Mouse (Mus musculus) layer of hippocampus, postnatal 25 days (tissue): ENCODE measurements around the gene Tspan14. TPM values are rescaled to one million over a fixed set of nuclear protein-coding genes. Genes with fewer than 3 reads are reported as not detected.

Experiments used
- DNase-seq, 2 experiments: peaks; one replicate each; pipeline ENCODE4 v3.0.0; 2022; ENCODE audit warnings: mixed read lengths in 2 of 2, low spot score in 1 of 2; ENCODE audit errors: extremely low spot score in 1 of 2
- total RNA-seq, 2 experiments: library from RNA; stranded (reverse); gene quantifications; 2 replicates each; pipeline ENCODE4 v1.2.3; 2021

Tspan14 gene
- total RNA-seq, 2 experiments from 2014 or later, result 40.9 to 41.0 TPM

DNA sequence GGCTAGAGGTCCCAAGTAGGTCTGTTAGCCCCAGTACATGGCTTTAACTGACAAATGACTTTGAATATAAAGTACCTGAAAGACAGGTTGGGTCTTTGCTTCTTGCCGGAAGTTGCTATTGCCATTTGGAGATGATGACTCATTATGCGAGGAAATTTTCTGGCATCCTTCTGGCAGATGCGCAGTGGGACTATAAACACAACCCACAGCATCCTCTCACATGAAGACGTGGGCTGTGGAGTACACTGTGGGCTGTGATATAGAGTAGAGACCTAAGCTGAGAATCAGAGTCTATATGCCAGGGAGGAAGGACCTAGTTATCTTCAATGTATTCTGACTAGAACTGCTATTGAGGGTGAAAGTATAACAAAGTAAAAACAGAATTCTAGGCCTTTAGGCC lies 75.1 kb downstream of the Tspan14 start:
- no peak for DNase-seq

DNA sequence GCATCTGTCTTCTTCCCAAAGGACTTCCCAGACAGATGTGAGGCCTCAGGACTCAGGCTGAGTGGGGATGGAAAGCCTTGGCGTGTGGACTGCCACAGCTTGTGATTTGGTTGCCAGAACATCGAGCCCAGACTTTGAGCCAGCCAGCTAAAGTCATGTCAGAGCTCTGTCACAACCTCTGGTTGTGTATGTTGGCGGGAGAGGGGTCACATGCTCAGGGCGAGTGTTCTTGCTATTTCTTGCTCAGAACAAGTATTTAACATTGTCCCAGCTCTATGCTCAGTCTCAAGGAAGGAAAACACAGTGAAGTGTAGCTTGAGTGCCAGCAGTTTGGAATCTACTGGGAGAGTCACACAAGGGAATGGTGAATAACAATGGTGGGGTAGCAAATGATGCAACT lies 76.9 kb downstream of the Tspan14 start:
- DNase-seq, result no peak

GRCm38 (mm10) chr14:40889181-40889580 lies 77.4 kb downstream of the Tspan14 start:
- no peak for DNase-seq

- DNase-seq, result no peak
Measured at GRCm38 (mm10) chr14:40886428-40887202, 80.0 kb downstream of the Tspan14 start.

DNA sequence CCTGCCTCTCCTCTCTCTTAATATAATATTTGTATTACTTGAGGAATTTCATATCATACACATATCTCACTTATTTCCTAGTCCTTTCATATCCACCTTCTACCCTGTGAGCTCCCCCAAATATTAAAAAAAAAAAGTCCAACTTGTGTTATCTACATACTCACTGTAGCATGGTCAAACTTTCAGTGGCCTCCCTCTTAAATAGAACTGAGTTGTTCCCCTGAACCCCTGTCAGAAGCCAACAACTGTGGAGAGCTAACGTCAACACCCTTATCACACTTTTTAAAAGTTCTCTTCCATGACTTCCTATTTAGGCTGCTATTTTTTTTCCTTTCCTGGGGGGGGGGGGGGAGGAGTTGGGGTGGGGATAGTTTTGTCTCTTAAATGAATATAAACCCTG lies 80.9 kb downstream of the Tspan14 start:
- DNase-seq, result no peak

DNA sequence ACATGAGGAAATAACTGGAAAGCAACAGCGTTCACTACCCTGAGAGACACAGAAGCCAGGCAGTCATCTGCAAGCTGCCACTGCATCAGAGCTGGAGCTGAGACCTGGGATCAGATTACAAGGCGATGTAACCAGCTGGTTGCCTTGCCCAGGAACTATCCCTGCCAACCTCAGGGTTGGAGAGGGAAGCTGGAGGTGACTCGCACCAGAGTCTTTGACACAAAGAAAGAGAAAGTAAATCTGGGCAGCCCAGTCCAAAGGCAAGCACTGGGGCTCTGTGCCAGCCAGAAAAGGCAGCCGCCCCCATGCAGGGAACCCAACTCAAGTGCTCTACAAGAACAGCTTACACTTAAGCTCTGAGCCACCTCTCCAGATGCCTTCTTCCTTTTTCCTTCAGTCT lies 81.4 kb downstream of the Tspan14 start:
- no peak for DNase-seq

- no peak for DNase-seq
Measured at GRCm38 (mm10) chr14:40874565-40874964, 92.0 kb downstream of the Tspan14 start.

DNA sequence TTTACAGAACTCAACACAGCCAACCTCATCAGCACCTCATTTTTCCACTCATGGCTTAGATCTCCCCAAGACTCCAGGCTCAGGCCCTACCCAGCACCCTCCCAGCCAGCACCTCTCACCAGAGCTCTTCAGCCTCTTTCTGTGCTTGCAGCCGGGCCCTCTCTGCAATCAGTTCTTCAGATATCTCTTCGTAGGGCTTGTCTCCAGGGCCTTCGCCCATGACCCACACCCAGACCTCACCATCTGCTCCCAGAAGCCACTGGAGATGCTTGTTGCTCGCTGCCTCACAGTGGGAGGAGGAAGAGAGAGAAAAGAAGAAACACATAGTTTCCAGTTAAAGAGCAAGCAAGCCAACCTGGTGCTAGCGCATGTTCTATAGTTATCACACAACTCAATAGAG lies 92.6 kb downstream of the Tspan14 start:
- DNase-seq, result no peak

- no peak for DNase-seq
Measured at GRCm38 (mm10) chr14:40870598-40870997, 96.0 kb downstream of the Tspan14 start.

DNA sequence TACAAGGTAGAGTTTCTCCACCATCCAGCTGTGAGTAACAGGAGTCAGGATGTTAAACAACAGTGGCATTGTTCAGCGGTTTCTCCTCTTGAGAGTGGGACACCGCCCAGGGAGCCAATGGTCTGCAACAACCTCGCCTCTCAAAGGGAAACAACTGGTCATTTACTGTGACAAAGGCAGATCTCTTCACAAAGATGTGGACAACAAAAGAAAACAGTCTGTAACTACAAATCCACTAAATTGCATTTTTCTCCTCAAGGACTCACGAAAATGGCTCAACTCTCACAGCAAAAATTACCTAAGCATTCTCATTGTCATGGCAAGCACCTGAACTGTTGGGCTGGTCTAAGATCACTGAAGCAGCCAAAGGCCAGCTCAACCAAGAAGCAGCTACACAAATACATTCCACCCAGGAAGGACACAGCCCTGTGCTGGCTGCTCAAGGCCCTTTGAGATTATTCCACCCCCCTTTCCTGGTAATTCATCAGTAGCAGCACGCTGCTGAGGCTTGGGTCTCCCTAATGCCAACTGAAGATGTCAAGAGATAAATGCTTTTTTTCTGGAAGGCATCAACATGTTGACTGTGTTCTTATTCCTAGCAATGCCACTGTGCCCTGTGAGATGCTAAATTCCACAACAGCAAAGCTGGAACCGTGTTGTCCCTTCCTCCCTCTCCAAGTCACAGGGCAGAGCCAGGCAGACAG lies 101.6 kb downstream of the Tspan14 start:
- no peak for DNase-seq

GRCm38 (mm10) chr14:40863659-40864058 lies 102.9 kb downstream of the Tspan14 start:
- DNase-seq, result no peak

DNA sequence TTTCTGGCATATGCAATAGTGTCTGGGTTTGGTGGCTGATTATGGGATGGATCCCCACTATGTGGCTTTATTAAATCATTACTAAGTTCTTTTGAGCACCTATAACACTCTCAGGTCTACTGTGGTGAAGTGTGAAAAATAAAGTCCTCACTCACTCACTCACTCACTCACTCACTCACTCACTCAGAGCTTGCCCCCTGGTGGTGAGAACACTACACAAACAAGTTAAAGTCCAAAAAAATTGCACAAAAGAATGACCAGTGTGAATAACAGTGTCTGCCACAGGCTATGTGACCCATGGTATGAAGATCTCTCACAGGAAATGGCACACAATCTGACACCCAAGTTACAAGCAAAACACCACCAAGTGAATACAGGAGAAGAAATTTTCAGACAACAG lies 103.6 kb downstream of the Tspan14 start:
- no peak for DNase-seq

Other genes with a start within 250 kb of the Tspan14 start
- 1 to 10 TPM; 1.7 to 1.8 TPM for gene Sh2d4b, start 73.5 kb downstream of the Tspan14 start, total RNA-seq
- 100 to 1,000 TPM; 160 to 181 TPM for gene Fam213a, start 47.0 kb upstream of the Tspan14 start, total RNA-seq
- under 1 TPM; 0.79 to 0.94 TPM for gene Dydc2, start 102.4 kb upstream of the Tspan14 start, total RNA-seq
- gene Dydc1, start 106.1 kb upstream of the Tspan14 start, total RNA-seq, result not detected
- gene Mat1a, start 138.2 kb upstream of the Tspan14 start, total RNA-seq, result not detected
- gene Sftpa1, start 165.0 kb upstream of the Tspan14 start, total RNA-seq, result not detected
- gene Mbl1, start 184.7 kb upstream of the Tspan14 start, total RNA-seq, result not detected
- gene Sftpd, start 218.3 kb upstream of the Tspan14 start, total RNA-seq, result not detected